Mouse (Mus musculus): ENCODE measurements around the gene Plekhm2.

GRCm38 (mm10) chr4:141653044-141653443, 11.7 kb downstream of the Plekhm2 start:
- no peak for TF ChIP-seq TAL1 (IDR thresholded peaks at IDR 0.05; ENCODE audit: low read length)
- no peak for TF ChIP-seq GATA1 (IDR thresholded peaks at IDR 0.05; ENCODE audit: low read length)

All from erythroblast, embryonic 14.5 days (primary cell).